Mouse (Mus musculus) ES-Bruce4 (cell line): ENCODE measurements around the gene Tex13c1. TPM values are rescaled to one million over a fixed set of nuclear protein-coding genes. Genes with fewer than 3 reads are reported as not detected.

Experiments used
- H3K27ac ChIP-seq: 2 replicates; pipeline ENCODE4 v1.5.1; 2012; ENCODE audit warnings: low read length, inconsistent platforms; ENCODE audit not compliant: insufficient read depth
- H3K27me3 ChIP-seq: 2 replicates; pipeline ENCODE4 v1.6.1; 2012; ENCODE audit warnings: mild to moderate bottlenecking, low read length, inconsistent platforms; ENCODE audit not compliant: control insufficient read depth, poor library complexity, insufficient read depth, severe bottlenecking
- H3K36me3 ChIP-seq: 2 replicates; pipeline ENCODE4 v1.6.1; 2012; ENCODE audit warnings: inconsistent platforms, mild to moderate bottlenecking, low read length, moderate library complexity; ENCODE audit not compliant: control insufficient read depth, poor library complexity, insufficient read depth, severe bottlenecking
- H3K4me1 ChIP-seq: one replicate; pipeline ENCODE4 v1.8.1; 2011; ENCODE audit warnings: low read length; ENCODE audit not compliant: control insufficient read depth, insufficient read depth
- H3K4me3 ChIP-seq: 2 replicates; pipeline ENCODE4 v1.5.1; 2011; ENCODE audit warnings: low read depth, mild to moderate bottlenecking, low read length
- H3K9ac ChIP-seq: 2 replicates; pipeline ENCODE4 v1.6.1; 2012; ENCODE audit warnings: low read depth, mild to moderate bottlenecking, inconsistent platforms; ENCODE audit not compliant: poor library complexity, severe bottlenecking
- H3K9me3 ChIP-seq: replicated peaks from 2 replicates; pipeline ENCODE4 v1.6.1; 2012; ENCODE audit warnings: mild to moderate bottlenecking, low read length, inconsistent platforms; ENCODE audit not compliant: control insufficient read depth, poor library complexity, insufficient read depth, severe bottlenecking
- CTCF ChIP-seq: IDR thresholded peaks from one replicate; pipeline ENCODE4 v1.8.1; 2011; ENCODE audit warnings: low read depth, low read length
- EP300 ChIP-seq: IDR thresholded peaks from 2 replicates; pipeline ENCODE4 v1.6.1; 2011; ENCODE audit warnings: low read depth, low read length; ENCODE audit not compliant: insufficient read depth
- POLR2A ChIP-seq: IDR thresholded peaks from one replicate; pipeline ENCODE4 v1.8.1; 2011; ENCODE audit warnings: low read length; ENCODE audit not compliant: insufficient read depth
- polyA plus RNA-seq: library from polyadenylated mRNA; stranded (reverse); fragments of >200 nt; gene quantifications from 2 replicates; pipeline ENCODE4 v1.2.4, GENCODE M21; 2011; ENCODE audit warnings: low read depth; ENCODE audit not compliant: missing spikeins, insufficient read depth, insufficient read length

Gene Tex13c1
- polyA plus RNA-seq, result not detected in 2 replicates

GRCm38 (mm10) chrX:43590860-43591259 lies at the start of gene Tex13c1:
Gene Tex13c1 (plus strand): TSS chrX:43591160.
- H3K36me3 ChIP-seq, result no peaks in the 10 kb centered on the region
- H3K4me3 ChIP-seq, result no peak within 1 kb of the TSS
- H3K27ac ChIP-seq, result no peak within 1 kb of the TSS
- no peaks in the 10 kb centered on the region for H3K27me3 ChIP-seq
- H3K4me1 ChIP-seq, result no peaks in the 10 kb centered on the region
- H3K9ac ChIP-seq, result no peak within 1 kb of the TSS
- no peaks in the 10 kb centered on the region for H3K9me3 ChIP-seq
- TF ChIP-seq CTCF (no peak), EP300 (no peak), POLR2A (no peak)

Other genes starting within 250 kb of the Tex13c1 start
- 0.41 and 0.57 TPM in 2 replicates for gene Tenm1, start 162.0 kb upstream of the Tex13c1 start, polyA plus RNA-seq